Mouse (Mus musculus): ENCODE data around the gene Smtnl2. TPM values are rescaled to one million over a fixed set of nuclear protein-coding genes. Genes with fewer than 3 reads are reported as not detected.
"Not testable (repeated sequence)": the region's sequence is repeated elsewhere in the genome, so short reads cannot be mapped to it uniquely, and the experiment has no call there.

Smtnl2 gene
- 191 and 194 TPM in 2 replicates for polyA plus RNA-seq (2016; fragmentation: Nextera tagmentation; extraction: Ambion mirVana)

DNA sequence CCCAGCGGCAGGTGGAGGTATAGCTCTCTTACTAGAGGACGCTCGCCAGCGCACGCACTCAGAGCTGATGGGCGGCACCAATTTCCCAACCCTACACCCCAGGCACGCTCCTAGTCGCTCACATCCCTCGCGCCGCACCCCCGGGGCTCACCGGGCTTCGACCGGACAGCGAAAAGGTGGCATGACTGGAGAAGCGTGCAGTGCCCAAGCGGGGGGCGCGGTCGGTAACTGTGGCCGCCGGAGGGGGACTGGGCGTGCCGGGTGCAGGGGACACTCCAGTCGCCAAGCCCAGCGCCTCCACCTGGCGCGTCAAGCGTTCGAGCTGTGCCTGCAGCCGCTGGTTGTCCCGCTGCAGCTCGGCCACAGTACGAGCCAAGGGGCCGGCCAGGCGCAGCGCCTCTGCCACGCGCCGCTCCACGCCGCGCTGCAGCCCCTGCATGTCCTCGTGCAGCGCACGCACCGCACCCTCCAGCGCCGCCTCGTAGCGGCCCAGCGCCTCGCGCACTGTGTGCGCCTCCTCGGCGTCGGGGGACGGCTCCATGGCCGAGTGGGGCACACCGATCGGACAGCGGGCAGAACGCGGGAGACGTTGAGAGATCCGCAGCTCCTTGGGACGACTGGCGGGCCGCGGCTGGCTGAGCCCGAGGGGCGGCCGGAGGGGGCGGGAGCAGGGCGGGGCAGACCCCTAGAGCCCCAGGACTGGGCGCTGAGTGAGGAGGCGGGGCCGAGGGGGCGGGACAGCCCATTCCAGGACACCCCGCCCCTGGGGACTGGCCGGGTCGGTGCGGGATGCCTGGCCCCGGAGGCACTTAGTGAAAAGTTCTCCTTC is at the start of gene Smtnl2:
Gene Smtnl2 (minus strand): TSS at position 621 of the 829 bp plus-strand sequence.
- Histone ChIP-seq H3K9me3 (replicated peaks) (no peaks in the 10 kb centered on the region), H3K4me2 (peak within 1 kb of the TSS; percentile 96), H3K27me3 (replicated peaks) (no peaks in the 10 kb centered on the region), H3K4me3 (peak within 1 kb of the TSS; percentile 87), H3K27ac (ENCODE audit: poor library complexity, severe bottlenecking) (peak within 1 kb of the TSS; percentile 96), H3K9ac (peak within 1 kb of the TSS; percentile 95), H3K4me1 (replicated peaks) (peaks cover 83% of the 10 kb centered on the region), H3K36me3 (no peaks in the 10 kb centered on the region)
- ATAC-seq (ENCODE audit: insufficient number of reproducible peaks, low FRiP score), result peak; percentile 87
- WGBS, result under 1% methylated on average over 83 of the region's 86 CpGs

DNA sequence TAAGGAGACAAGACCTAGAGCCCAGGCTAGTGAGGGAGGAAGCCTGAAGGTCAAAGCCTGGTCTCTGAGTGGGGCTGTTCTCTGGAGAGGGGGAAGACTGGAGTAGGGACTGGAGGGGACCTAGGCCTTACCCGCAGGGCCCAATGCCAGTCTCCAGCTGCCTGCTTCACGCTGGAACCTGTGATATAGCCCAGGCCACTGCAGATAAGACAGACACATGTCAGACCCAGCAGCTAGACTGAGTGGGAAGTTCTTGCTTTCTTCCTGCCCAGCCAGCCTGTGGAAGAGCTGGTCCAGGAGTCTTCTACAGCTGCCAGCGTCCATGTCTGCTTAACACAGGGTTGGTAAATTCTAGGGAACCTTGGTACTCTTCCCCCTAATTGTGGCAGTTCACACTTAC is 47.0 kb upstream of the Smtnl2 start:
- Histone ChIP-seq H3K4me2 (no peak overlapping the region), H3K4me3 (no peak overlapping the region), H3K27me3 (replicated peaks) (no peaks in the 10 kb centered on the region), H3K9ac (no peak overlapping the region), H3K9me3 (replicated peaks) (no peaks in the 10 kb centered on the region), H3K36me3 (no peaks in the 10 kb centered on the region), H3K4me1 (replicated peaks) (peaks cover 37% of the 10 kb centered on the region), H3K27ac (ENCODE audit: poor library complexity, severe bottlenecking) (peak overlapping the region; percentile 80)
- 13% methylated on average over 3 of the region's 3 CpGs for whole genome bisulfite sequencing
- ATAC-seq (ENCODE audit: insufficient number of reproducible peaks, low FRiP score), result peak; percentile 62

GRCm38 (mm10) chr11:72457995-72458496 is 46.5 kb upstream of the Smtnl2 start:
- Histone ChIP-seq H3K9me3 (replicated peaks) (no peaks in the 10 kb centered on the region), H3K4me1 (replicated peaks) (peaks cover 37% of the 10 kb centered on the region), H3K36me3 (no peaks in the 10 kb centered on the region), H3K4me3 (no peak overlapping the region), H3K9ac (peak overlapping the region; percentile 30; the same call in 1 of the 2 replicates), H3K27me3 (replicated peaks) (no peaks in the 10 kb centered on the region), H3K4me2 (no peak overlapping the region), H3K27ac (ENCODE audit: poor library complexity, severe bottlenecking) (peak overlapping the region; percentile 80)
- ATAC-seq (ENCODE audit: insufficient number of reproducible peaks, low FRiP score), result peak; percentile 84
- WGBS, result 49% methylated on average over 12 of the region's 12 CpGs

- Histone ChIP-seq H3K4me2 (no peak overlapping the region), H3K4me3 (no peak overlapping the region), H3K9me3 (replicated peaks) (no peaks in the 10 kb centered on the region), H3K4me1 (replicated peaks) (peaks cover 31% of the 10 kb centered on the region), H3K9ac (no peak overlapping the region), H3K27me3 (replicated peaks) (no peaks in the 10 kb centered on the region), H3K36me3 (peaks cover 23% of the 10 kb centered on the region), H3K27ac (ENCODE audit: poor library complexity, severe bottlenecking) (no peak overlapping the region)
- 69% methylated on average over 5 of the region's 5 CpGs for WGBS
- no peak for ATAC-seq (ENCODE audit: insufficient number of reproducible peaks, low FRiP score)
Measured at GRCm38 (mm10) chr11:72455694-72456093, 44.2 kb upstream of the Smtnl2 start.

DNA sequence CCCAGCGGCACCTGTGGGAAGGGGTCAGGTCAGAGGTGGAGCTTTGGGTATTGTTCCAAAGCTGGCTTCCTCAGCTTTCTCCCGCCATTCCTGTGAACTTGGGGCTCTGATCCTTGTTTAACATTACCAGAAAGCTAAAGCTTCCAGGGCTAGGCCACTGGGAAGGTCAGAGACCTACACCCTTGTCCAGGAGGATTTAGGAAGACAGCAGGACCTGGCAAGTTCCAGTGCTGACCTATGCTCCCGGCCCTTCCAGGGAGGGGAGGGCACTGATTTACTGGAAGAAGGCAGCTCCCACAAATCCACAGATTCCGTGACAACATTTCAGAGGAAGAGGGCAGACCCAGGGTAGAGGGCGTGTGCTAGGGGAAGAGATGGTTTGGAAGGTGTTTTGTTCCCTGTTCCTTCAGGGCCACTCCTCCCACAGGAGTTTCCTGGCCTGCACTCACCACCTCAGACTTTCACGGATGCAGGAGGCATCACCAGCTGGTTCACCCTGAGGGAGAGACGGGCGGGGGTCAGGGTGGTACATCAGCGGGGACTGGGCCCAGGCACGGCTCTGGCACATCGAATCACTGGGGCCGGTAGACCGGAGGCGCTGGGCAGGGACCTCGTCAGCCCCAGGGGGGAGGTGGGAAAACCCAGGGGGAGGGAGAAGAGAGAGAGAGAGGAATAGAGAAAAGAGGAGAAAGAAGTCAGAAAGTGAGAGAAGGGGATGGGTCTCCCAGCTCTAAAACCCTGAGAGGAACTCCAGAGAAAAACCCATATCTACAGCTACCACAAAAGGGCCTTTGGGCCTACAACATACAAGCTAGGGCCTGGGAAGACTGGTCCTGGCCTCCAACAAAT is 41.8 kb upstream of the Smtnl2 start:
- H3K27ac ChIP-seq (ENCODE audit: poor library complexity, severe bottlenecking), result no peak overlapping the region

GRCm38 (mm10) chr11:72452140-72452665 is 40.7 kb upstream of the Smtnl2 start:
- Histone ChIP-seq H3K4me1 (replicated peaks) (0 out of 2 replicates have a peak, but pooled peaks cover 7% of the 10 kb centered on the region), H3K27ac (ENCODE audit: poor library complexity, severe bottlenecking) (no peak overlapping the region), H3K4me2 (no peak overlapping the region), H3K9me3 (replicated peaks) (no peaks in the 10 kb centered on the region), H3K36me3 (peaks cover 58% of the 10 kb centered on the region), H3K9ac (no peak overlapping the region), H3K27me3 (replicated peaks) (no peaks in the 10 kb centered on the region), H3K4me3 (no peak overlapping the region)
- WGBS, result 87% methylated on average over 3 of the region's 3 CpGs
- no peak for ATAC-seq (ENCODE audit: insufficient number of reproducible peaks, low FRiP score)

More for the DNA sequence above, 41.8 kb upstream of the Smtnl2 start:
- peaks cover 46% of the 10 kb centered on the region for H3K36me3 ChIP-seq
- H3K9ac ChIP-seq, result no peak overlapping the region
- no peak overlapping the region for H3K4me3 ChIP-seq
- H3K4me2 ChIP-seq, result no peak overlapping the region
- no peaks in the 10 kb centered on the region for H3K27me3 ChIP-seq (replicated peaks)
- WGBS, result 59% methylated on average over 15 of the region's 15 CpGs
- no peak for ATAC-seq (ENCODE audit: insufficient number of reproducible peaks, low FRiP score)
- H3K9me3 ChIP-seq (replicated peaks), result no peaks in the 10 kb centered on the region
- peaks cover 18% of the 10 kb centered on the region for H3K4me1 ChIP-seq (replicated peaks)

- ATAC-seq (ENCODE audit: insufficient number of reproducible peaks, low FRiP score), result no peak
- Histone ChIP-seq H3K4me1 (replicated peaks) (peaks cover 4% of the 10 kb centered on the region), H3K27me3 (replicated peaks) (no peaks in the 10 kb centered on the region), H3K4me2 (no peak overlapping the region), H3K36me3 (peaks cover 100% of the 10 kb centered on the region), H3K9ac (no peak overlapping the region), H3K4me3 (no peak overlapping the region), H3K9me3 (replicated peaks) (no peaks in the 10 kb centered on the region), H3K27ac (ENCODE audit: poor library complexity, severe bottlenecking) (no peak overlapping the region)
- WGBS, result 73% methylated on average over 8 of the region's 8 CpGs
Measured at GRCm38 (mm10) chr11:72447475-72447874, 36.0 kb upstream of the Smtnl2 start.

- Histone ChIP-seq H3K27me3 (replicated peaks) (no peaks in the 10 kb centered on the region), H3K4me1 (replicated peaks) (peaks cover 13% of the 10 kb centered on the region), H3K4me2 (no peak overlapping the region), H3K9ac (no peak overlapping the region), H3K9me3 (replicated peaks) (no peaks in the 10 kb centered on the region), H3K4me3 (no peak overlapping the region), H3K27ac (ENCODE audit: poor library complexity, severe bottlenecking) (no peak overlapping the region), H3K36me3 (peaks cover 93% of the 10 kb centered on the region)
- 89% methylated on average over 6 of the region's 6 CpGs for WGBS
- no peak for ATAC-seq (ENCODE audit: insufficient number of reproducible peaks, low FRiP score)
Measured at GRCm38 (mm10) chr11:72446311-72447105, 35.0 kb upstream of the Smtnl2 start.

DNA sequence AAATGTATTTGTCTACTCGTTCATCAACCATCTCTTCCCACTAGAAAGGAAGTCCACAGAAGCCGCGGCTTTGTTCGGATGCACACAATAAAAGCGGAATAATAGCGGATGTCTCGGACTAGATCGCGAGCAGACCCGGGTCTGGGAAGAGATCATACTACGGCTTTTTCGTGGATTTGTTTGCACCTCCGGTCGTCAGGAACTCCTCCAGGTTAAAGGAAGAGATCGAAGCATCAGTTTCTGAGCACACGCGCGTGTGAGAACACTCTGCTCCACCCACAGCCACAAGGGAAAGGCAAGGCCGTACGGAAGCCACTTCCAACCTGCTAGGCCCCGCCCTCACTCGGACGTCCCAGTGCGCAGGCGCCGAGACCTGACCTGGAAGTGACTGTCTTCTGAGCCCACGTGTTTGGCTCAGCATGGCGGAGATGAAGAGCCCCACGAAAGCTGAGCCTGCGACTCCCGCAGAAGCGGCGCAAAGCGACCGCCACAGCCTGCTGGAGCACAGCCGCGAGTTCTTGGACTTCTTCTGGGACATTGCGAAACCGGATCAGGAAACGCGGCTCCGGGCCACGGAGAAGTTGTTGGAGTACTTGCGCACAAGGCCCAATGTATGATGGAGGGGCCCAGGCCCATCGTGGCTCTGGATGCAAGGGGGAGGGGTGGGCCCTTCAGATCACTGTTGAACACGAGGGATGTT is 29.6 kb upstream of the Smtnl2 start, which contains the start of gene Mybbp1a:
Gene Mybbp1a (plus strand): TSS at position 391 of the 700 bp plus-strand sequence.
- peak within 1 kb of the TSS; percentile 78 for H3K4me3 ChIP-seq
- H3K27me3 ChIP-seq (replicated peaks), result 0 out of 2 replicates have a peak, but pooled peaks cover 10% of the 10 kb centered on the region
- H3K9ac ChIP-seq, result peak within 1 kb of the TSS; percentile 80
- peak within 1 kb of the TSS; percentile 89 for H3K27ac ChIP-seq (ENCODE audit: poor library complexity, severe bottlenecking)
- H3K9me3 ChIP-seq (replicated peaks), result no peaks in the 10 kb centered on the region
- H3K36me3 ChIP-seq, result peaks cover 39% of the 10 kb centered on the region
- H3K4me2 ChIP-seq, result peak within 1 kb of the TSS; percentile 94
- under 1% methylated on average over 46 of the region's 46 CpGs for WGBS
- peak; percentile 93 for ATAC-seq (ENCODE audit: insufficient number of reproducible peaks, low FRiP score)
- H3K4me1 ChIP-seq (replicated peaks), result peaks cover 13% of the 10 kb centered on the region

GRCm38 (mm10) chr11:72440597-72440964 is 29.1 kb upstream of the Smtnl2 start:
- Histone ChIP-seq H3K36me3 (peaks cover 34% of the 10 kb centered on the region), H3K9ac (peak overlapping the region; percentile 80), H3K27ac (ENCODE audit: poor library complexity, severe bottlenecking) (peak overlapping the region; percentile 89), H3K4me3 (peak overlapping the region; percentile 78), H3K4me2 (peak overlapping the region; percentile 94), H3K4me1 (replicated peaks) (peaks cover 16% of the 10 kb centered on the region)
- H3K9me3 ChIP-seq (replicated peaks); ATAC-seq (ENCODE audit: insufficient number of reproducible peaks, low FRiP score); H3K27me3 ChIP-seq (replicated peaks): not testable (repeated sequence)
- 41% methylated on average over 6 of the region's 6 CpGs for WGBS
